In genomic region chr17:75523812-75524211, GRCm38 (mm10) we compare ENCODE assay signal across 9 mouse cellular contexts. TPM values are rescaled to one million over a fixed set of nuclear protein-coding genes. Genes with fewer than 3 reads are reported as not detected.
DNase-seq lines count a peak whose midpoint lies in the region; ATAC-seq lines count a peak whose summit lies in the region.
"Had no signal": no experiment of that assay in that cellular context is flagged by ENCODE, and none has a peak within 500 bp of the region (broad histone marks: within the 10 kb centered on the region; RNA-seq: fewer than 3 reads in every experiment).

No protein-coding gene starts in this region.

- H3K27ac ChIP-seq in kidney, embryonic 16.5 days (ENCODE audit: low read length): no peak overlapping the region
- peak overlapping the region; percentile 10 for H3K27ac ChIP-seq in brown adipose tissue, adult 24 weeks (replicated peaks; ENCODE audit: low read depth, low read length)

- ATAC-seq in kidney, embryonic 16.5 days (ENCODE audit: low FRiP score, low TSS enrichment): no peak

- H3K9me3 ChIP-seq in kidney, embryonic 16.5 days (ENCODE audit: low read length): no peaks in the 10 kb centered on the region

- H3K4me2 ChIP-seq in kidney, embryonic 16.5 days (replicated peaks; ENCODE audit: low read depth, low read length): no peak overlapping the region

- H3K4me3 ChIP-seq in kidney, embryonic 16.5 days (ENCODE audit: low read length): no peak overlapping the region
- no peak overlapping the region for H3K4me3 ChIP-seq in brown adipose tissue, adult 24 weeks (ENCODE audit: insufficient read depth, low read depth, low read length)
- H3K4me3 ChIP-seq: erythroblast, embryonic 14.5 days had no signal

- H3K4me1 ChIP-seq in kidney, embryonic 16.5 days (ENCODE audit: insufficient read depth, low read length): no peaks in the 10 kb centered on the region
- H3K4me1 ChIP-seq in brown adipose tissue, adult 24 weeks (ENCODE audit: control insufficient read depth, insufficient read depth, insufficient read length, low read length): peaks cover 19% of the 10 kb centered on the region

- WGBS in kidney, embryonic 16.5 days: 56% methylated on average over 3 of the region's 3 CpGs

- intact Hi-C loops in heart, postnatal 14 days (cut with DNase I): no loop called here
- intact Hi-C loops in left cerebral cortex, postnatal 25 days (cut with DNase I): loop anchor here (5.0 to 10.0 kb wide), 2 partner anchors 57 to 709 kb away; no protein-coding TSS in a partner anchor

- H3K27me3 ChIP-seq in kidney, embryonic 16.5 days (ENCODE audit: insufficient read depth, low read length): no peaks in the 10 kb centered on the region

- DNase-seq in kidney, adult 9 months: peak; percentile 46
- DNase-seq in heart, postnatal 14 days: peak; percentile 40 to 42
- DNase-seq in lung, postnatal 25 days (ENCODE audit: low spot score): peak; percentile 46
- DNase-seq in thymus, postnatal 4 days: no peak
- DNase-seq in left cerebral cortex, postnatal 25 days (ENCODE audit: low spot score in 2 of 2): no peak
- DNase-seq: left cerebral cortex, postnatal 4 days had no signal

- H3K36me3 ChIP-seq in kidney, embryonic 16.5 days (ENCODE audit: insufficient read depth, low read length): no peaks in the 10 kb centered on the region

- H3K9ac ChIP-seq in kidney, embryonic 16.5 days (replicated peaks; ENCODE audit: low read length): no peak overlapping the region

RNA-seq across cellular contexts. Expression of gene Fam98a, which starts 27.9 kb away (rescaled TPM):
- polyA plus RNA-seq in kidney, embryonic 16.5 days (2015; fragmentation: Nextera tagmentation; extraction: Ambion mirVana): 23.0 and 25.0 TPM in 2 replicates
- polyA plus RNA-seq in brown adipose tissue, adult 24 weeks (2012; ENCODE audit: insufficient read depth, insufficient read length, missing spikeins): 21.7 and 22.4 TPM in 2 replicates
- total RNA-seq in heart, postnatal 14 days (2021): 10 to 100 TPM; 37.4 to 43.2 TPM
- 10 to 100 TPM; 39.2 to 52.9 TPM for total RNA-seq in left cerebral cortex, postnatal 25 days (2021)

Comparison
In these comparisons a context has a peak if more than half of its experiments do, and no peak if none do; other contexts are left out.
1. DNase-seq: peak in kidney, adult 9 months (single experiment), heart, postnatal 14 days (2 of 2) and lung, postnatal 25 days (single experiment); none in thymus, postnatal 4 days (single experiment) and left cerebral cortex, postnatal 25 days (0 of 2).